In the genomic region with DNA sequence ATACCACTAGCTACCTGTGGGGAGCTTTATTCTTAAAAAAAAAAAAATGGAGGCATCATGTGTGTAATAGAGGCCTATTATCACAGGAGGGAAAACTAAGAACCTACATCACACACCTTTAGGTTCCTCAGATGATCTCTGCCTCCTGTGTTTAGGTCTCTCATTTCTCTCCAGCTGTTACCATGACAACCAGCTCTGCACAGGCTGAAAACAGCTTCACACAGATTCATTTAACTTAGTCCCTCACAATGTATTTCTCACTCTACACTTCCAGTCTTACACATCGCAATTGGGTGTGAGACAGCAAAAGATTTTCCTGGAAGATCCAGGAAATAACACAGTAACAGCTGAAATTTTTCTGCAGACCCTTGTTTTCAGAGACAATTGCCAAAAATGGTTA, we compare ENCODE assay signal across 15 mouse cellular contexts. TPM values are rescaled to one million over a fixed set of nuclear protein-coding genes. Genes with fewer than 3 reads are reported as not detected.
DNase-seq lines count a peak whose midpoint lies in the region; ATAC-seq lines count a peak whose summit lies in the region.
"Had no signal": no experiment of that assay in that cellular context is flagged by ENCODE, and none has a peak within 500 bp of the region (broad histone marks: within the 10 kb centered on the region; RNA-seq: fewer than 3 reads in every experiment).

No protein-coding gene starts in this region.

- peak; percentile 83; the same call in 1 of the 2 replicates for ATAC-seq in hindbrain, embryonic 15.5 days (ENCODE audit: low FRiP score, low read depth)

- H3K9ac ChIP-seq in hindbrain, embryonic 15.5 days, result no peak overlapping the region

- H3K36me3 ChIP-seq in hindbrain, embryonic 15.5 days, result no peaks in the 10 kb centered on the region

- H3K27ac ChIP-seq in hindbrain, embryonic 15.5 days (replicated peaks), result peak overlapping the region; percentile 48; the same call in 1 of the 2 replicates

- no peaks in the 10 kb centered on the region for H3K27me3 ChIP-seq in hindbrain, embryonic 15.5 days

- H3K9me3 ChIP-seq in hindbrain, embryonic 15.5 days, result no peaks in the 10 kb centered on the region

- 67% methylated on average over 1 of the region's 1 CpGs for WGBS in hindbrain, embryonic 15.5 days

- H3K4me2 ChIP-seq in hindbrain, embryonic 15.5 days, result no peak overlapping the region

- H3K4me3 ChIP-seq in hindbrain, embryonic 15.5 days, result no peak overlapping the region

- no peaks in the 10 kb centered on the region for H3K4me1 ChIP-seq in hindbrain, embryonic 15.5 days (replicated peaks)

- peak; percentile 1 to 47 for DNase-seq in frontal cortex, adult 2 months (ENCODE audit: extremely low spot score in 1 of 2, low spot score in 1 of 2)
- no peak for DNase-seq in frontal cortex, postnatal 25 days (ENCODE audit: low spot score in 2 of 2)
- DNase-seq in right cerebral cortex, adult 18-20 months, result peak; percentile 9
- no peak for DNase-seq in right cerebral cortex, postnatal 4 days
- DNase-seq in telencephalon, adult 2 months (ENCODE audit: low read depth, low spot score), result peak; percentile 52
- DNase-seq in ovary, adult 18-20 months (ENCODE audit: low spot score), result no peak
- no peak for DNase-seq in gastrocnemius, postnatal 4 days (ENCODE audit: low spot score in 2 of 2)
- DNase-seq: cerebellum, postnatal 36 days; heart, postnatal 10 days; layer of hippocampus, adult 9-11 months; liver; thymus, postnatal 14 days had no signal

RNA-seq across cellular contexts. Expression of gene Gzma, which starts 29.2 kb away (rescaled TPM):
- not detected in 2 replicates for polyA plus RNA-seq in frontal cortex, adult 2 months (2012; rRNA removed)
- not detected in 2 replicates for polyA plus RNA-seq in hindbrain, embryonic 15.5 days (2015; fragmentation: Nextera tagmentation; extraction: Ambion mirVana)
- total RNA-seq in gastrocnemius, postnatal 4 days (2021), result not detected
- total RNA-seq: granulocyte monocyte progenitor cell, adult 5-6 weeks had no signal
- polyA plus RNA-seq: kidney, embryonic 14.5 days had no signal

Comparison
In these comparisons a context has a peak if more than half of its experiments do, and no peak if none do; other contexts are left out.
1. DNase-seq: peak in frontal cortex, adult 2 months (2 of 2), right cerebral cortex, adult 18-20 months (single experiment) and telencephalon, adult 2 months (single experiment); none in frontal cortex, postnatal 25 days (0 of 2), right cerebral cortex, postnatal 4 days (single experiment), ovary, adult 18-20 months (single experiment) and gastrocnemius, postnatal 4 days (0 of 2).